30 mouse cellular contexts compared by ENCODE assay signal in the genomic region with DNA sequence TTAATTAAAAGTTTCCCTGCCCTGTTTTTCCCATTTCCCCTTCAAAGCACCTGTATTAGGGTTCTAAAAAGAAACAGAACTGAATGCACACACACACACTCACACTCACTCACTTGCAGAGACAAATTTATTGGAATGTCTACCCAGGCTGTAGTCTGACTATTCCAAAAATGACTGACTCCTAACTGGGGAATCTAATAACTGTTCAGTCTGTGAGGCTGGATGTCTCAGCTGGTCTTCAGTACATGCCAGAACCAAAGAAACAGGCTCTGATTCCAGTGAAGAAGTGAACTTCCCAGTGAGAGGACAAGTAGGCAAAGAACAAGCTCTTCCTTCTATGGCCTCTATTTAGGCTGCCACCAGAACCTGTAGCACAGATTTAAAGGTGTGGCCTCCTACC. TPM values are rescaled to one million over a fixed set of nuclear protein-coding genes. Genes with fewer than 3 reads are reported as not detected.
DNase-seq lines count a peak whose midpoint lies in the region; ATAC-seq and TF ChIP-seq lines count a peak whose summit lies in the region.
"Had no signal": no experiment of that assay in that cellular context is flagged by ENCODE, and none has a peak within 500 bp of the region (broad histone marks: within the 10 kb centered on the region; RNA-seq: fewer than 3 reads in every experiment).

No protein-coding gene starts in this region.

- no peak overlapping the region for H3K9ac ChIP-seq in midbrain, embryonic 11.5 days (ENCODE audit: low read length)
- H3K9ac ChIP-seq in midbrain, embryonic 16.5 days (ENCODE audit: low read depth, low read length), result no peak overlapping the region
- H3K9ac ChIP-seq: embryonic facial prominence, embryonic 13.5 days; embryonic facial prominence, embryonic 15.5 days; forebrain, embryonic 12.5 days had no signal

- ATAC-seq in midbrain, embryonic 11.5 days (ENCODE audit: low FRiP score), result no peak
- no peak for ATAC-seq in midbrain, embryonic 16.5 days
- ATAC-seq: activated CD4-positive, CD25-positive, alpha-beta regulatory T cell, adult 4 months; forebrain, embryonic 14.5 days; forebrain, embryonic 16.5 days had no signal

- DNase-seq in midbrain, embryonic 11.5 days (ENCODE audit: low spot score, missing footprints), result peak; percentile 71
- DNase-seq in NIH3T3 (ENCODE audit: low read depth), result peak; percentile 35
- no peak for DNase-seq in cerebellum, postnatal 14 days
- no peak for DNase-seq in heart, postnatal 4 days
- no peak for DNase-seq in layer of hippocampus, postnatal 36 days
- DNase-seq: adrenal gland, adult 8-10 months; adrenal gland, postnatal 14 days; adrenal gland, postnatal 36 days; cerebellum, adult 11-12 months; cerebellum, adult 2 months; cerebellum, adult 9-10 months; cerebellum, postnatal 10 days; cerebellum, postnatal 36 days; embryo, embryonic 11 days had no signal

- no peak for TF ChIP-seq POLR2A in embryonic fibroblast, embryonic 13.5 days (IDR thresholded peaks at IDR 0.05; ENCODE audit: low read depth, low read length)

- H3K4me2 ChIP-seq in midbrain, embryonic 11.5 days, result no peak overlapping the region
- no peak overlapping the region for H3K4me2 ChIP-seq in midbrain, embryonic 16.5 days (ENCODE audit: low read length)
- H3K4me2 ChIP-seq: embryonic facial prominence, embryonic 13.5 days; embryonic facial prominence, embryonic 15.5 days; forebrain, embryonic 12.5 days had no signal

- no peaks in the 10 kb centered on the region for H3K4me1 ChIP-seq in midbrain, embryonic 11.5 days (ENCODE audit: control insufficient read depth, insufficient read depth, low read length)
- no peaks in the 10 kb centered on the region for H3K4me1 ChIP-seq in midbrain, embryonic 16.5 days (ENCODE audit: control insufficient read depth, insufficient read depth, low read length)
- no peaks in the 10 kb centered on the region; the same call in 1 of the 2 replicates for H3K4me1 ChIP-seq in embryonic fibroblast, embryonic 13.5 days (ENCODE audit: control insufficient read depth, insufficient read depth, low read length)
- H3K4me1 ChIP-seq: embryonic facial prominence, embryonic 15.5 days; forebrain, embryonic 10.5 days; forebrain, embryonic 12.5 days had no signal

- no peaks in the 10 kb centered on the region for H3K36me3 ChIP-seq in midbrain, embryonic 11.5 days (ENCODE audit: control insufficient read depth, insufficient read depth, low read length)
- no peaks in the 10 kb centered on the region for H3K36me3 ChIP-seq in midbrain, embryonic 16.5 days (ENCODE audit: control insufficient read depth, insufficient read depth, low read length)
- H3K36me3 ChIP-seq: embryonic facial prominence, embryonic 15.5 days; forebrain, embryonic 12.5 days had no signal

- H3K27me3 ChIP-seq in midbrain, embryonic 11.5 days (ENCODE audit: control insufficient read depth, insufficient read depth, low read length), result no peaks in the 10 kb centered on the region
- H3K27me3 ChIP-seq in midbrain, embryonic 16.5 days (ENCODE audit: control insufficient read depth, insufficient read depth, low read depth, low read length), result no peaks in the 10 kb centered on the region
- H3K27me3 ChIP-seq: embryonic facial prominence, embryonic 13.5 days; embryonic facial prominence, embryonic 15.5 days; forebrain, embryonic 12.5 days had no signal

- H3K4me3 ChIP-seq in midbrain, embryonic 11.5 days (ENCODE audit: low read depth, low read length), result no peak overlapping the region
- H3K4me3 ChIP-seq in midbrain, embryonic 16.5 days (ENCODE audit: low read depth, low read length), result no peak overlapping the region
- H3K4me3 ChIP-seq in embryonic fibroblast, embryonic 13.5 days (ENCODE audit: insufficient read depth, low read length), result no peak overlapping the region
- H3K4me3 ChIP-seq: embryonic facial prominence, embryonic 13.5 days; embryonic facial prominence, embryonic 15.5 days; forebrain, embryonic 10.5 days; forebrain, embryonic 12.5 days had no signal

- TF ChIP-seq CTCF in embryonic fibroblast, embryonic 13.5 days (IDR thresholded peaks at IDR 0.05; ENCODE audit: borderline replicate concordance, insufficient read depth, low read length), result no peak

- H3K9me3 ChIP-seq in midbrain, embryonic 11.5 days (ENCODE audit: control insufficient read depth, low read length), result no peaks in the 10 kb centered on the region
- H3K9me3 ChIP-seq in midbrain, embryonic 16.5 days (replicated peaks; ENCODE audit: control insufficient read depth, low read length, poor library complexity, severe bottlenecking), result no peaks in the 10 kb centered on the region
- H3K9me3 ChIP-seq: embryonic facial prominence, embryonic 13.5 days; embryonic facial prominence, embryonic 15.5 days; forebrain, embryonic 10.5 days; forebrain, embryonic 12.5 days had no signal

- no peak overlapping the region for H3K27ac ChIP-seq in midbrain, embryonic 11.5 days (ENCODE audit: low read depth, low read length)
- no peak overlapping the region for H3K27ac ChIP-seq in midbrain, embryonic 16.5 days (ENCODE audit: low read length)
- H3K27ac ChIP-seq in embryonic fibroblast, embryonic 13.5 days (ENCODE audit: insufficient read depth, low read length), result peak overlapping the region; percentile 93
- H3K27ac ChIP-seq: embryonic facial prominence, embryonic 13.5 days; embryonic facial prominence, embryonic 15.5 days; forebrain, embryonic 10.5 days; forebrain, embryonic 12.5 days had no signal

RNA-seq across cellular contexts. Expression of a gene that starts 18.1 kb away (rescaled TPM):
- polyA plus RNA-seq in midbrain, embryonic 11.5 days (2014; fragmentation: Nextera tagmentation; extraction: Ambion mirVana), result not detected in 2 replicates
- not detected in 2 replicates for polyA plus RNA-seq in midbrain, embryonic 16.5 days (2015; fragmentation: Nextera tagmentation; extraction: Ambion mirVana)
- polyA plus RNA-seq in embryonic fibroblast, embryonic 13.5 days (2011; ENCODE audit: insufficient read length, low read depth, missing spikeins), result not detected in 2 replicates
- total RNA-seq in heart, postnatal 4 days (2021), result not detected
- not detected for total RNA-seq in layer of hippocampus, postnatal 36 days (2021)
- total RNA-seq: adrenal gland, adult 18-20 months; adrenal gland, adult 8-10 months; adrenal gland, postnatal 14 days; adrenal gland, postnatal 36 days; common myeloid progenitor, adult 5-6 weeks; ES-E14; MEL had no signal
- polyA plus RNA-seq: activated CD4-positive, CD25-positive, alpha-beta regulatory T cell, adult 4 months; C2C12; cerebellum, adult 2 months; embryonic facial prominence, embryonic 11.5 days; embryonic facial prominence, embryonic 13.5 days; embryonic facial prominence, embryonic 15.5 days; forebrain, embryonic 10.5 days; forebrain, embryonic 12.5 days; forebrain, embryonic 14.5 days; forebrain, embryonic 16.5 days; frontal cortex, adult 2 months had no signal

RNA-seq across cellular contexts. Expression of a gene that starts 33.9 kb away (rescaled TPM):
- 97.8 and 106 TPM in 2 replicates for polyA plus RNA-seq in midbrain, embryonic 11.5 days (2014; fragmentation: Nextera tagmentation; extraction: Ambion mirVana)
- 20.0 and 22.1 TPM in 2 replicates for polyA plus RNA-seq in midbrain, embryonic 16.5 days (2015; fragmentation: Nextera tagmentation; extraction: Ambion mirVana)
- polyA plus RNA-seq in embryonic fibroblast, embryonic 13.5 days (2011; ENCODE audit: insufficient read length, low read depth, missing spikeins), result 48.6 and 65.9 TPM in 2 replicates
- 10 to 100 TPM; 66.8 to 68.2 TPM for total RNA-seq in heart, postnatal 4 days (2021)
- total RNA-seq in layer of hippocampus, postnatal 36 days (2021), result 10 to 100 TPM; 14.0 to 14.1 TPM

Comparison
In these comparisons a context has a peak if more than half of its experiments do, and no peak if none do; other contexts are left out.
1. DNase-seq: peak in midbrain, embryonic 11.5 days (single experiment) and NIH3T3 (single experiment); none in cerebellum, postnatal 14 days (0 of 2), heart, postnatal 4 days (single experiment) and layer of hippocampus, postnatal 36 days (0 of 2).